Mouse (Mus musculus) midbrain, embryonic 14.5 days (tissue): Measurements from ENCODE around the gene Olfr827. TPM values are rescaled to one million over a fixed set of nuclear protein-coding genes. Genes with fewer than 3 reads are reported as not detected.

ENCODE experiments used
- ATAC-seq: fragments of 200-750 bp; cut with Nextera tagmentation; 2 replicates; pipeline ENCODE4 v1.8.0; 2017; ENCODE audit warnings: moderate number of reproducible peaks, moderate library complexity; ENCODE audit not compliant: low FRiP score, low TSS enrichment
- DNase-seq: peaks from one replicate; pipeline ENCODE4 v3.0.0-alpha.2; 2015
- H3K27ac ChIP-seq: fragments of 300-500 bp; sonication (generic); replicated peaks from 2 replicates; pipeline ENCODE4 v1.5.1; 2014; ENCODE audit warnings: mild to moderate bottlenecking, low read depth, low read length, moderate library complexity
- H3K27me3 ChIP-seq: fragments of 300-500 bp; sonication (generic); 2 replicates; pipeline ENCODE4 v1.6.1; 2014; ENCODE audit warnings: low read length, control low read depth, mixed read lengths; ENCODE audit not compliant: control insufficient read depth, insufficient read depth
- H3K36me3 ChIP-seq: fragments of 300-500 bp; sonication (generic); 2 replicates; pipeline ENCODE4 v1.6.1; 2014; ENCODE audit warnings: low read length, control low read depth; ENCODE audit not compliant: control insufficient read depth, insufficient read depth
- H3K4me1 ChIP-seq: fragments of 300-500 bp; sonication (generic); 2 replicates; pipeline ENCODE4 v1.6.1; 2014; ENCODE audit warnings: mild to moderate bottlenecking, antibody characterized with exemption, low read length, control low read depth; ENCODE audit not compliant: control insufficient read depth, insufficient read depth
- H3K4me2 ChIP-seq: fragments of 300-500 bp; sonication (generic); 2 replicates; pipeline ENCODE4 v1.6.1; 2014; ENCODE audit warnings: mild to moderate bottlenecking, low read length, moderate library complexity
- H3K4me3 ChIP-seq: fragments of 300-500 bp; sonication (generic); replicated peaks from 2 replicates; pipeline ENCODE4 v1.5.1; 2014; ENCODE audit warnings: low read depth, low read length
- H3K9ac ChIP-seq: fragments of 300-500 bp; sonication (generic); replicated peaks from 2 replicates; pipeline ENCODE4 v1.6.1; 2014; ENCODE audit warnings: mild to moderate bottlenecking, low read length, moderate library complexity
- H3K9me3 ChIP-seq: fragments of 300-500 bp; sonication (generic); 2 replicates; pipeline ENCODE4 v1.6.1; 2016; ENCODE audit warnings: low read length, control low read depth, mixed read lengths; ENCODE audit not compliant: control insufficient read depth
- WGBS: fragments of 180-500 bp; shearing (Covaris S2); extraction: QIAGEN DNeasy Blood & Tissue Kit; methylation state at CpG from one replicate; pipeline ENCODE4 v1.1.7; 2014; 5-methylcytosine and 5-hydroxymethylcytosine counted together
- polyA plus RNA-seq: library from polyadenylated mRNA; unstranded; fragments of >200 nt; fragmentation: Nextera tagmentation; extraction: Ambion mirVana; gene quantifications from 2 replicates; pipeline ENCODE4 v1.2.1, GENCODE M21; 2014

Olfr827 gene
- polyA plus RNA-seq, 1 experiment from 2014 or later = not detected

DNA sequence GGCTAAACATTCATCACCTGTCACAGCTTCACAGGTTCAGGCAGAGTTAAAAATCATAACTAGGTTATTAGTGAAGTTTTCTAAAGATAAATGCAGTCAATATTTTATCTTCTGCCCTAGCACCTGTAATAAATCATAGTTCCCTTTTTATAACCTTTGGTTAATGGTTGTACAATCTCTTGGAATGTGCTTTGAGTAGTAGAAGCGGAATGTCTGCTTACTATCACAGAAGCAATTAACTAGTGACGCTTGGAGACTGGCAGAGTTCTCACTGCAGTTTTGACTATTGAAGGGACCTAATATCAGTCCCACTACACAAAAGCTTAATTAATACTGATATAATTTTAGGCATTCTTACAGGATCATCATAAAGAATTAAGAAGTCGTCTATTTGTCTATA is 10.8 kb upstream of the Olfr827 start:
- H3K4me3 ChIP-seq = no peak overlapping the region
- DNase-seq = no peak
- no peak overlapping the region for H3K4me2 ChIP-seq
- WGBS = 88% methylated on average over 3 of the region's 3 CpGs
- H3K4me1 ChIP-seq = no peaks in the 10 kb centered on the region
- no peaks in the 10 kb centered on the region for H3K36me3 ChIP-seq
- no peak for ATAC-seq
- H3K27ac ChIP-seq = no peak overlapping the region
- H3K9ac ChIP-seq = no peak overlapping the region
- H3K9me3 ChIP-seq = no peaks in the 10 kb centered on the region
- no peaks in the 10 kb centered on the region for H3K27me3 ChIP-seq

- no peak for ATAC-seq
- no peaks in the 10 kb centered on the region for H3K36me3 ChIP-seq
- H3K4me3 ChIP-seq = no peak within 1 kb of the TSS
- H3K27ac ChIP-seq = no peak within 1 kb of the TSS
- no peak within 1 kb of the TSS for H3K4me2 ChIP-seq
- no peak within 1 kb of the TSS for H3K9ac ChIP-seq
- no peak for DNase-seq
- 79% methylated on average over 1 of the region's 1 CpGs for WGBS
- no peaks in the 10 kb centered on the region for H3K27me3 ChIP-seq
- no peaks in the 10 kb centered on the region for H3K9me3 ChIP-seq
- no peaks in the 10 kb centered on the region for H3K4me1 ChIP-seq
These were observed 30.1 kb downstream of the Olfr827 start, which contains the start of gene Olfr826 for GRCm38 (mm10) chr10:130184086-130184485. Olfr826 (minus strand) TSS chr10:130184186.

- no peak for ATAC-seq
- no peaks in the 10 kb centered on the region for H3K27me3 ChIP-seq
- H3K4me2 ChIP-seq = no peak within 1 kb of the TSS
- H3K4me1 ChIP-seq = no peaks in the 10 kb centered on the region
- no peaks in the 10 kb centered on the region for H3K36me3 ChIP-seq
- H3K27ac ChIP-seq = no peak within 1 kb of the TSS
- no peak within 1 kb of the TSS for H3K9ac ChIP-seq
- DNase-seq = no peak
- H3K9me3 ChIP-seq = no peaks in the 10 kb centered on the region
- no peak within 1 kb of the TSS for H3K4me3 ChIP-seq
These were observed 47.5 kb downstream of the Olfr827 start, which contains the start of gene Olfr825 for GRCm38 (mm10) chr10:130166666-130167065. Olfr825 (minus strand) TSS chr10:130166766.

DNA sequence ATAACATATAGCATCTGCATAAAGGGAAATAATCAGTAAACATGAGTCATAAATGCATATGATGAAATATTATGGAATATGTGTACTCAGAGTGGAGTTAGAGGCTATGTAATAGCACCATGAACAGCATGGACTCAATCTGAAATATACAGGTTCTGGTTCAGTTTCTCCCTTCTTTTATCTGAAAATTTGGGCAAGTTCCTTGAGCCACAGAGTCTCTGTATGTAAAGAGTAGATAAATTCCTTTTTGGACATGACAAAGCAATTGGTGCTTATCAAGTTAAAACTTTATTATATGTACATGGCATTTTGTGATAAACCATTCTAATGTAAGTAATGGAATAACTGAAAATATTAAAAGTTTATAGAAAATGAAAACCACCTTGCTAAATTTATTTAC is 49.0 kb downstream of the Olfr827 start:
- Histone ChIP-seq H3K27ac (no peak overlapping the region), H3K9ac (no peak overlapping the region), H3K27me3 (no peaks in the 10 kb centered on the region), H3K4me3 (no peak overlapping the region), H3K36me3 (no peaks in the 10 kb centered on the region), H3K9me3 (no peaks in the 10 kb centered on the region), H3K4me1 (no peaks in the 10 kb centered on the region), H3K4me2 (no peak overlapping the region)
- DNase-seq (no peak), ATAC-seq (no peak)

Other genes with a start within 250 kb of the Olfr827 start
- gene Olfr819, start 247.1 kb downstream of the Olfr827 start, polyA plus RNA-seq = not detected in 2 replicates
- gene Olfr247, start 238.3 kb downstream of the Olfr827 start, polyA plus RNA-seq = not detected in 2 replicates
- not detected in 2 replicates for gene Gm10310, start 229.3 kb downstream of the Olfr827 start, polyA plus RNA-seq
- gene Olfr820, start 201.8 kb downstream of the Olfr827 start, polyA plus RNA-seq = not detected in 2 replicates
- not detected in 2 replicates for gene Olfr821, start 184.1 kb downstream of the Olfr827 start, polyA plus RNA-seq
- gene Olfr822, start 143.2 kb downstream of the Olfr827 start, polyA plus RNA-seq = not detected in 2 replicates
- gene Olfr823, start 99.0 kb downstream of the Olfr827 start, polyA plus RNA-seq = not detected in 2 replicates
- gene Olfr824, start 84.4 kb downstream of the Olfr827 start, polyA plus RNA-seq = not detected in 2 replicates
- gene Olfr825, start 47.6 kb downstream of the Olfr827 start, polyA plus RNA-seq = not detected in 2 replicates
- gene Olfr826, start 30.2 kb downstream of the Olfr827 start, polyA plus RNA-seq = not detected in 2 replicates
- 2.6 and 6.9 TPM in 2 replicates for gene Neurod4, start 65.8 kb upstream of the Olfr827 start, polyA plus RNA-seq
- gene Tespa1, start 108.5 kb upstream of the Olfr827 start, polyA plus RNA-seq = 0.17 TPM in 1 of 2 replicates, not detected in the other
- 0.03 TPM in 1 of 2 replicates, not detected in the other for gene Vmn2r84, start 179.9 kb upstream of the Olfr827 start, polyA plus RNA-seq
- gene Vmn2r85, start 215.3 kb upstream of the Olfr827 start, polyA plus RNA-seq = 0.04 TPM in 1 of 2 replicates, not detected in the other
- gene Vmn2r86, start 241.6 kb upstream of the Olfr827 start, polyA plus RNA-seq = 0.04 and 0.05 TPM in 2 replicates